Mouse (Mus musculus): ENCODE measurements at regions not wholly inside any gene's neighbourhood (a gene's known extent, or its start where the extent isn't known, plus 50 kb on each side); places are given as distances from the start of the nearest gene placed in this dataset.

GRCm38 (mm10) chr13:107872137-107872536 lies 172.1 kb upstream of the Smim15 start:
- DNase-seq (ENCODE audit: low read depth) = no peak
- TF ChIP-seq CTCF (IDR thresholded peaks at IDR 0.05; ENCODE audit: borderline replicate concordance, extremely low read depth, insufficient read depth, insufficient read length) (no peak), POLR2A (IDR thresholded peaks at IDR 0.05; ENCODE audit: borderline replicate concordance, extremely low read depth, insufficient read depth, insufficient read length, poor library complexity, severe bottlenecking) (no peak)

GRCm38 (mm10) chr13:107868906-107869305 lies 175.3 kb upstream of the Smim15 start:
- no peak for DNase-seq (ENCODE audit: low read depth)
- TF ChIP-seq CTCF (IDR thresholded peaks at IDR 0.05; ENCODE audit: borderline replicate concordance, extremely low read depth, insufficient read depth, insufficient read length) = no peak
- no peak for TF ChIP-seq POLR2A (IDR thresholded peaks at IDR 0.05; ENCODE audit: borderline replicate concordance, extremely low read depth, insufficient read depth, insufficient read length, poor library complexity, severe bottlenecking)

- no peak for TF ChIP-seq POLR2A (IDR thresholded peaks at IDR 0.05; ENCODE audit: borderline replicate concordance, extremely low read depth, insufficient read depth, insufficient read length, poor library complexity, severe bottlenecking)
- no peak for TF ChIP-seq CTCF (IDR thresholded peaks at IDR 0.05; ENCODE audit: borderline replicate concordance, extremely low read depth, insufficient read depth, insufficient read length)
- DNase-seq (ENCODE audit: low read depth) = no peak
These were observed 177.4 kb upstream of the Smim15 start for GRCm38 (mm10) chr13:107866825-107867224.

- no peak for DNase-seq (ENCODE audit: low read depth)
- TF ChIP-seq CTCF (IDR thresholded peaks at IDR 0.05; ENCODE audit: borderline replicate concordance, extremely low read depth, insufficient read depth, insufficient read length) (no peak), POLR2A (IDR thresholded peaks at IDR 0.05; ENCODE audit: borderline replicate concordance, extremely low read depth, insufficient read depth, insufficient read length, poor library complexity, severe bottlenecking) (no peak)
These were observed 181.2 kb upstream of the Smim15 start for GRCm38 (mm10) chr13:107862793-107863654.

- peak; percentile 74 for DNase-seq (ENCODE audit: low read depth)
- TF ChIP-seq CTCF (IDR thresholded peaks at IDR 0.05; ENCODE audit: borderline replicate concordance, extremely low read depth, insufficient read depth, insufficient read length) (no peak), POLR2A (IDR thresholded peaks at IDR 0.05; ENCODE audit: borderline replicate concordance, extremely low read depth, insufficient read depth, insufficient read length, poor library complexity, severe bottlenecking) (no peak)
These were observed 182.7 kb upstream of the Smim15 start for GRCm38 (mm10) chr13:107861384-107862134.

- TF ChIP-seq POLR2A (IDR thresholded peaks at IDR 0.05; ENCODE audit: borderline replicate concordance, extremely low read depth, insufficient read depth, insufficient read length, poor library complexity, severe bottlenecking) (no peak), CTCF (IDR thresholded peaks at IDR 0.05; ENCODE audit: borderline replicate concordance, extremely low read depth, insufficient read depth, insufficient read length) (no peak)
- no peak for DNase-seq (ENCODE audit: low read depth)
These were observed 187.0 kb upstream of the Smim15 start for GRCm38 (mm10) chr13:107857043-107857755.

GRCm38 (mm10) chr13:107850907-107851560 lies 193.2 kb upstream of the Smim15 start:
- TF ChIP-seq POLR2A (IDR thresholded peaks at IDR 0.05; ENCODE audit: borderline replicate concordance, extremely low read depth, insufficient read depth, insufficient read length, poor library complexity, severe bottlenecking) (no peak), CTCF (IDR thresholded peaks at IDR 0.05; ENCODE audit: borderline replicate concordance, extremely low read depth, insufficient read depth, insufficient read length) (no peak)
- peak; percentile 74 for DNase-seq (ENCODE audit: low read depth)

GRCm38 (mm10) chr13:107848871-107849270 lies 195.4 kb upstream of the Smim15 start:
- TF ChIP-seq CTCF (IDR thresholded peaks at IDR 0.05; ENCODE audit: borderline replicate concordance, extremely low read depth, insufficient read depth, insufficient read length) = no peak
- TF ChIP-seq POLR2A (IDR thresholded peaks at IDR 0.05; ENCODE audit: borderline replicate concordance, extremely low read depth, insufficient read depth, insufficient read length, poor library complexity, severe bottlenecking) = no peak

GRCm38 (mm10) chr13:107847179-107848012 lies 196.8 kb upstream of the Smim15 start:
- DNase-seq (ENCODE audit: low read depth) = peak; percentile 69
- TF ChIP-seq CTCF (IDR thresholded peaks at IDR 0.05; ENCODE audit: borderline replicate concordance, extremely low read depth, insufficient read depth, insufficient read length) (no peak), POLR2A (IDR thresholded peaks at IDR 0.05; ENCODE audit: borderline replicate concordance, extremely low read depth, insufficient read depth, insufficient read length, poor library complexity, severe bottlenecking) (no peak)

More at GRCm38 (mm10) chr13:107848871-107849270, 195.4 kb upstream of the Smim15 start:
- DNase-seq (ENCODE audit: low read depth) = no peak

Measured in brain, embryonic 14.5 days (tissue).